Mouse (Mus musculus) cerebellum, adult 2 months (tissue): ENCODE results near the gene Lrp1. TPM values are rescaled to one million over a fixed set of nuclear protein-coding genes. Genes with fewer than 3 reads are reported as not detected.
A peak's percentile ranks its signal among the peaks of the same experiment; 100 is the strongest.

Source experiments
- DNase-seq, 2 experiments: peaks; one replicate each; pipeline ENCODE4 v3.0.0; 2021
- H3K27ac ChIP-seq: fragments of 200-500 bp; 2 replicates; pipeline ENCODE4 v1.5.1; 2012; ENCODE audit warnings: low read length, control low read depth, inconsistent platforms; ENCODE audit not compliant: insufficient read depth
- H3K27me3 ChIP-seq: fragments of 200-500 bp; 2 replicates; pipeline ENCODE4 v1.6.1; 2012; ENCODE audit warnings: inconsistent platforms, mild to moderate bottlenecking, low read length, moderate library complexity; ENCODE audit not compliant: control insufficient read depth, insufficient read depth
- H3K4me1 ChIP-seq: fragments of 200-500 bp; 2 replicates; pipeline ENCODE4 v1.6.1; 2011; ENCODE audit warnings: low read length; ENCODE audit not compliant: control insufficient read depth, insufficient read depth
- H3K4me3 ChIP-seq: fragments of 200-500 bp; replicated peaks from 2 replicates; pipeline ENCODE3; 2011; ENCODE audit warnings: mild to moderate bottlenecking, low read depth, low read length, control low read depth; ENCODE audit not compliant: insufficient read depth
- CTCF ChIP-seq: fragments of 200-500 bp; IDR thresholded peaks from 2 replicates; pipeline ENCODE4 v1.5.1; 2011; ENCODE audit warnings: low read depth, mild to moderate bottlenecking, control low read depth, low read length, moderate library complexity, borderline replicate concordance; ENCODE audit not compliant: insufficient read depth
- POLR2A ChIP-seq: fragments of 200-500 bp; IDR thresholded peaks from 2 replicates; pipeline ENCODE4 v1.6.1; 2011; ENCODE audit warnings: low read length, control low read depth, borderline replicate concordance; ENCODE audit not compliant: insufficient read depth
- WGBS: fragments of 180-500 bp; shearing (Covaris S2); methylation state at CpG from one replicate; pipeline ENCODE4 v1.1.7; 2018; 5-methylcytosine and 5-hydroxymethylcytosine counted together
- polyA plus RNA-seq: library from polyadenylated mRNA; depleted of rRNA; stranded (reverse); fragments of >200 nt; gene quantifications from 2 replicates; pipeline ENCODE4 v1.2.3, GENCODE M21; 2012

The Lrp1 gene
- polyA plus RNA-seq, 1 experiment: 366 TPM

DNA sequence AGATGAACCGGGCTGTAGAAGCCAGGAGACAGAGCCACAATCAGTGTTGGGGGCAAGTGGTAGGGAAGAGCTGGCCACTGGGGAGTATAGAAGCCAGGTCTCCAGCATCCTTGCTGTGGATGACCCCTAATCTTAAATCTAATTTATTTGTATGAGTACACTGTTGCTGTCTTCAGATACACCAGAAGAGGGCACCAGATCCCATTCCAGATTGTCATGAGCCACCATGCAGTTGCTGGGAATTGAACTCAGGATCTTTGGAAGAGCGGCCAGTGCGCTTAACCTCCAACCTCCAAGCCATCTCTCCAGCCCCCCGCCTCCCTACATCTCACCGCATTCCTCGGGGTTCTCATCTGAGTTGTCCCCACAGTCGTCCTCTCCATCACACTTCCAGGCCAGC, 74.4 kb downstream of the Lrp1 start:
- no peak for DNase-seq
- TF ChIP-seq CTCF (peak; percentile 35; the same call in 1 of the 2 replicates), POLR2A (no peak)

DNA sequence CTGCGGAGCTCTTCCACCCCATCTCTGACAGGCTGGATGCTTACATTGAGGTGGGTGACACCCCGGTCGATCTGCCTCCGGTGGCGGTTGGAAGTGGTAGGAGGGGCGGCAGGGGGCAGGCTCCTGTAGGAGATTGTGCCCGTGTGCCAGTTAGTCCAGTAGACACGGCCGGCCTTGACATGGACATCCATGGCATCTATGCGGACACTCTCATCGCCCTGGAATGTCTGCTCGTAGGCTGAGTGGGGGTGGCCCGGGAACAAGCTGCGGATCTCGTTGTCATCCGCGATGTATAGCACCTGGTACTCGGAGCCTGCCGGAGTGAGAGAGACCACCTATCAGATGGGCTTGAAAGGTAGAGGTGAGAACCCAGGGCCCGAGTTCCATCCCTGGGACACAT, 76.6 kb downstream of the Lrp1 start:
- 90% methylated on average over 20 of the region's 20 CpGs for WGBS
- DNase-seq: no peak
- Histone ChIP-seq H3K27ac (no peak overlapping the region), H3K4me1 (peaks cover 15% of the 10 kb centered on the region), H3K27me3 (no peaks in the 10 kb centered on the region), H3K4me3 (no peak overlapping the region)
- TF ChIP-seq POLR2A (no peak), CTCF (no peak)

More for the DNA sequence above, 74.4 kb downstream of the Lrp1 start:
- Histone ChIP-seq H3K4me1 (peaks cover 15% of the 10 kb centered on the region), H3K4me3 (no peak overlapping the region), H3K27ac (no peak overlapping the region), H3K27me3 (no peaks in the 10 kb centered on the region)
- WGBS: 85% methylated on average over 7 of the region's 7 CpGs

DNA sequence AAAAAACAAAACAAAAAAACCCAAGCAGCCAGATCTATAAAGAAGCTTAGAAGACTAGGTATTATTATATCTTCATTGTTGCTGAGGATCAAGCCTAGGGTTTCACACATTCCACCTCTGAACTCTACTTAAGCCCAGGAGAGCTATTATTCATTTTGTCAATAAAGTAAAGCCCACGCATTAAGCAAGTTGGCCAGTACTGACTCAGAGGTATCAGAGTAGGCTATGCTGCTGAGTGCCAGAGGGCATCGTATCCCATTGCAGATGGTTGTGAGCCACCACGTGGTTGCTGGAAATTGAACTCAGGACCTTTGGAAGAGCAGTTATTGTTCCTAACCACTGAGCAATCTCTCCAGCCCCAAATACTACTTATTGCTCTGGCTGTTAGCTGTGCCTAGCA, 77.0 kb downstream of the Lrp1 start:
- Histone ChIP-seq H3K27me3 (no peaks in the 10 kb centered on the region), H3K4me1 (peaks cover 15% of the 10 kb centered on the region), H3K4me3 (no peak overlapping the region), H3K27ac (no peak overlapping the region)
- DNase-seq: no peak
- WGBS: 71% methylated on average over 3 of the region's 3 CpGs
- TF ChIP-seq CTCF (no peak), POLR2A (no peak)

GRCm38 (mm10) chr10:127542720-127543119, 78.2 kb downstream of the Lrp1 start:
- peak overlapping the region; percentile 5; the same call in 1 of the 2 replicates for H3K27ac ChIP-seq
- no peaks in the 10 kb centered on the region for H3K27me3 ChIP-seq
- no peak overlapping the region for H3K4me3 ChIP-seq
- peaks cover 16% of the 10 kb centered on the region for H3K4me1 ChIP-seq
- 7% methylated on average over 6 of the region's 6 CpGs for WGBS
- no peak for TF ChIP-seq POLR2A
- TF ChIP-seq CTCF: no peak
- peak in 1 of 2 experiments; percentile 66 for DNase-seq

GRCm38 (mm10) chr10:127542084-127542483, 78.9 kb downstream of the Lrp1 start:
- 9% methylated on average over 13 of the region's 13 CpGs for WGBS
- Histone ChIP-seq H3K27ac (peak overlapping the region; percentile 5), H3K4me1 (peaks cover 19% of the 10 kb centered on the region), H3K27me3 (no peaks in the 10 kb centered on the region), H3K4me3 (no peak overlapping the region)
- DNase-seq: peak; percentile 64 to 72
- no peak for TF ChIP-seq POLR2A
- no peak for TF ChIP-seq CTCF

DNA sequence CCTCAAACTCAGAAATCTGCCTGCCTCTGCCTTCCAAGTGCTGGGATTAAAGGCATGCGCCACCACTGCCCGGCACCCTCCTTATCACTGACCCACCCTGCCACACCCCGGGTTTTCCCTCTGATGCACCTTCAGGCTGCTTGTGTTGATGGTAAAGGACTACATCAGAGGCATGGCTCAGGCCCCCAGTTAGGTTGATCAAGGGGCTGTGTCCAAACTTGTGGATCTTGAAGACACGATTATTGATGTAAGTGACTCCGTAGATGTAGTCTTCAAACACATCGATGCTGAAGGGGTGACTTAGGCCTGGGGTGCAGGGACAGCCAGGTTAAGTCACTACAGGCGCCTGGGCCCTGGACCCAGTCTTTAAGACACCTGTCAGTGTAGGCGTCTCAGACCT, 79.4 kb downstream of the Lrp1 start:
- 92% methylated on average over 8 of the region's 8 CpGs for WGBS
- DNase-seq: no peak
- no peak overlapping the region for H3K27ac ChIP-seq
- no peaks in the 10 kb centered on the region for H3K27me3 ChIP-seq
- TF ChIP-seq CTCF (no peak), POLR2A (no peak)
- H3K4me1 ChIP-seq: peaks cover 19% of the 10 kb centered on the region
- no peak overlapping the region for H3K4me3 ChIP-seq

DNA sequence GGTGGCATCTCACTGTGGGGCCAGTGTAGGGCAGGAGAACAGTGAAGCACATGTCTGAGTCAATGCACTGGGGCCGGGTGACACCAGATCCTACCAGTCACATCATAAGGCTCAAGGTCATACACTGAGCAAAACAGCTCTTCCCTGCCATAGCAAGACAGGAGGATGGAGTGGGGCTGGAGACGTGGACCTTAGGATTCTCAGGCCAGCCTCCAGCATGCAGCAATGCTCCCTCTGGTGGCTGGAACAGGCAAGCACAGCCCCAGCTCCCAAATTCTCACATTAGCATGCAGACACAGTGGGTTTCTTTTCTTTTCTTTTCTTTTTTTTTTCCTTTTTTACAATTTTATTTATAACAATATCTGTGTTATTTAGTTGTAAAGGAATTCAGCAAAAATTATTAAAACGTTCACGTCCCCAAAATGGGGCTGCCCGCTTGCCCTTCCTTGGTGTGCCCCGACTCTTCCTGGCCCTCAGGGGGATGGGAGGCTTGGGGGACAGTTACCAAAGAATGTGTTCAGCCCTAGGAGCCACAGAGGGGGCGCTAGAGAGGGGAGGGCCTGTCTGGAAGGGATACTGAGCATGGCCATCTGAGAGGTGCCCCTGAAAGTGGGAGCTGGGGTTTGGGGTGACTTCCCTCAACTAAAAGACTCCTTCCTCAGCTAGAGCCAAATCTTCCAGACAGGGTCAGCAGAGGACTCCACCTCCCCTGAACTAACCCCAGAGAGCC, 82.9 kb downstream of the Lrp1 start:
- TF ChIP-seq CTCF: peak; percentile 98
- TF ChIP-seq POLR2A: no peak
- DNase-seq: peak; percentile 83 to 88
- Histone ChIP-seq H3K4me3 (no peak overlapping the region), H3K27me3 (no peaks in the 10 kb centered on the region), H3K4me1 (peaks cover 24% of the 10 kb centered on the region), H3K27ac (0 out of 2 replicates have a peak overlapping the region, but pooled peaks have one; percentile 1)
- WGBS: 32% methylated on average over 7 of the region's 7 CpGs

GRCm38 (mm10) chr10:127536586-127537314, 84.2 kb downstream of the Lrp1 start:
- TF ChIP-seq POLR2A: no peak
- peak; percentile 58 for TF ChIP-seq CTCF
- Histone ChIP-seq H3K4me3 (no peak overlapping the region), H3K27ac (no peak overlapping the region), H3K4me1 (peaks cover 12% of the 10 kb centered on the region), H3K27me3 (no peaks in the 10 kb centered on the region)
- DNase-seq: peak; percentile 59 to 62
- WGBS: 12% methylated on average over 8 of the region's 8 CpGs
